Mouse (Mus musculus): ENCODE data around the gene Rerg. TPM values are rescaled to one million over a fixed set of nuclear protein-coding genes. Genes with fewer than 3 reads are reported as not detected.

Rerg gene
- polyA plus RNA-seq, 1 experiment from 2014 or later: 39.4 TPM

DNA sequence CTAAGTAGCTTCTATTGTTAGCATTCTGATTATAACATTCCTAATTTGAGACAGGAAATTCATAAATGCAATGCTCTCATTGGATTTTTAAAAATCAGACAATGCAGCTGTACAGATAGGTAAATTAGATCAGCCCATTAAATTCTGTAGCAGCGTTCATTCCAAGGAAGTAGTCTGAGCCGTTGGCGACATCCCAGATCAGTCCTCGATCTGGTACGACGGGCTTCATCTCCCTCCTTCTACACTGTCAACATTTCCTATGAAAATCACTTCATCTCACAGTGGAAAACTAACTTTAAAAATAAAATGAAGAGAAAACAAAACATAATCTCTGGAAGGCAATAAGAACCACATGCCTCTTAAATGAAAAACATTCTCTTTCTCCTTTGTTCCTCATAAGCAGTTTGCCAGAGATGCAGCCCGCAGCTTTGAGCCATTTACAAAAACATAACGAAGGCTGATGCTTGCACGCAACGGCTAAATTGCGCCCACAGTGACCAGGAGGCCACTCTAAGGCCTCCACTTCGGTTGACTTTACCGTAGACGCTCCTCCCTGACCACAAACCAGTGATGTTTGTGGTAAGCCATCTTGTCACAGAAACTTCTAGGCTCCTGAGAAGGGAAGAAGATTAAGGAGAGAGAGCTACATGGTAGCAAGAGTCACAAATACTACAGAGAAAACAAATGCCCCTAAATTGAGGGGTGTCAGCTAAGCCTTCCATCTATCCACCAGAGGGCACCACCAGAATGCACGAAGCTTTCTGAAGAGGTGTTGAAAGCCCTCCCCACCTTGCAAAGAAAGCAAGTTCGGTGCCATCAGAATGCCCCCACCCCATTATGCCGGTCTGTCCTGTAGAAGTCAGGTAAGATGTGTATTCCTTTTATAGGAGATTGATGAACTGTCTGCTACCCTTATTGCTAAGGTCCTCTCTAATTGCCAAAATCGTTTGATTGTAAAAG lies 71.8 kb downstream of the Rerg start:
- Histone ChIP-seq H3K27me3 (no peaks in the 10 kb centered on the region), H3K27ac (peak overlapping the region; percentile 69), H3K36me3 (no peaks in the 10 kb centered on the region), H3K9me3 (no peaks in the 10 kb centered on the region), H3K4me3 (no peak overlapping the region), H3K9ac (no peak overlapping the region), H3K4me1 (peaks cover 32% of the 10 kb centered on the region), H3K4me2 (no peak overlapping the region)
- WGBS: 33% methylated on average over 18 of the region's 18 CpGs
- ATAC-seq (ENCODE audit: insufficient number of reproducible peaks, low FRiP score, low TSS enrichment, low read depth): no peak

DNA sequence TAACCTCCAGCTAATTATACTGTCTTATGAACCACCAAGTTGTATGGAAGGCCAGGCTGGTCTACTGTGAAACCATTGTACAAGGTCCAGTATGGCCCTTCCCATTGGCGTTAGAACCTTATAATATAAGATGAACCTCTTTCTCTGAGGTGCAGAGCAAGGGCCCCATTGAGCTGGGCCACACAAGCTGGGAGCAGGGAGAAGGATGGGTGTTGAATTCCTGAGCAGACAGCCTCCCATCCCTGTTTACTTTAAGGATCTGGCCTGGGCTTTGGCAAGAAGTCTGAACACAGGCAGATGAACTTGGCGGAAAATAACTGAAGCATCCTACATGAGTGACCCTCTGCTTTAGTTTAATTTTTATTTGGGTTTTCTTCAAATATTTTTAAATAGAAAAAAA lies 75.8 kb downstream of the Rerg start:
- Histone ChIP-seq H3K27ac (no peak overlapping the region), H3K27me3 (no peaks in the 10 kb centered on the region), H3K9ac (no peak overlapping the region), H3K36me3 (no peaks in the 10 kb centered on the region), H3K4me1 (peaks cover 14% of the 10 kb centered on the region), H3K9me3 (no peaks in the 10 kb centered on the region), H3K4me2 (no peak overlapping the region), H3K4me3 (no peak overlapping the region)
- no peak for ATAC-seq (ENCODE audit: insufficient number of reproducible peaks, low FRiP score, low TSS enrichment, low read depth)
- 91% methylated on average over 2 of the region's 2 CpGs for WGBS

DNA sequence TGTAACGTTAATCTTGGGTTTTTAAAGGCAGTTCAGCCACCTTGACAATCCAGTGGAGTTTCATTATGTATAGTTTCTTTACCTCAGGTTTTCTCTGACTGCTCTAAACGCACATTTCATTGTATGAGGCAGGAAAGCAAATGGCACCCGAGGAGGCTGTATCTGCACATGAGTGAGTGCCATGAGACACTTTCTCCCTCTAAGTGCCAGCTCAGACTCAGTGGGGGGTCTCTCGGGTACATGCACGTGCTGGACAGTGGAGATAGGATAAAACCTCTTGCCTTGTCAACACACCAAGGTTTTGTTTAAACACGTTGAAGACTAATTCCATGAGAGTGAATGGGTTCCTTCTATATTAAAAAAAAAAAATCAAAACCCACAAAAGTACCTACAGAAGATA lies 81.8 kb downstream of the Rerg start:
- Histone ChIP-seq H3K4me1 (0 out of 2 replicates have a peak, but pooled peaks cover 8% of the 10 kb centered on the region), H3K9ac (no peak overlapping the region), H3K4me2 (no peak overlapping the region), H3K27me3 (no peaks in the 10 kb centered on the region), H3K9me3 (no peaks in the 10 kb centered on the region), H3K36me3 (no peaks in the 10 kb centered on the region), H3K27ac (peak overlapping the region; percentile 61; the same call in 1 of the 2 replicates), H3K4me3 (no peak overlapping the region)
- ATAC-seq (ENCODE audit: insufficient number of reproducible peaks, low FRiP score, low TSS enrichment, low read depth): no peak
- 54% methylated on average over 6 of the region's 6 CpGs for WGBS

DNA sequence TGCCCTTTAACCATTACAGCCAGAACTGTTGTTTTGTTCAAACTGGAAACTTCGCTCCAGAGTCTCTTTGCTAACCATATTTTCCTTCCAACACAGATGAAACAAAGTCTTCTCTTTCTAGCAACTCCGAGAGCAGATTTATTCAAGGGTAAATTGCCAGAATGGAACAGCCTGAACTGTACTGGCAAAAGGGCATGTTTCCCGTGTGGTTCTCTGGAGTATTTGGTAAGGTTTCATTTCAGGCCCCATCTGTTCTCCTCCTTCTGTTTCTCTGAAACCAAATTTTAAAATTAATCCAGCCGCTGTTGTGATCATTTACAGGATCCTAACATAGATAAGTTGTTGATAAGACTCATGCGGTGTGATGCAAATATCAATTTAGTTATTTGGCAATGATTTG lies 82.3 kb downstream of the Rerg start:
- peak overlapping the region; percentile 61; the same call in 1 of the 2 replicates for H3K27ac ChIP-seq
- no peak overlapping the region for H3K4me2 ChIP-seq
- H3K4me1 ChIP-seq: 0 out of 2 replicates have a peak, but pooled peaks cover 8% of the 10 kb centered on the region
- H3K9me3 ChIP-seq: no peaks in the 10 kb centered on the region
- H3K9ac ChIP-seq: no peak overlapping the region
- H3K27me3 ChIP-seq: no peaks in the 10 kb centered on the region
- ATAC-seq (ENCODE audit: insufficient number of reproducible peaks, low FRiP score, low TSS enrichment, low read depth): no peak
- H3K4me3 ChIP-seq: no peak overlapping the region
- H3K36me3 ChIP-seq: no peaks in the 10 kb centered on the region
- WGBS: 48% methylated on average over 5 of the region's 5 CpGs

DNA sequence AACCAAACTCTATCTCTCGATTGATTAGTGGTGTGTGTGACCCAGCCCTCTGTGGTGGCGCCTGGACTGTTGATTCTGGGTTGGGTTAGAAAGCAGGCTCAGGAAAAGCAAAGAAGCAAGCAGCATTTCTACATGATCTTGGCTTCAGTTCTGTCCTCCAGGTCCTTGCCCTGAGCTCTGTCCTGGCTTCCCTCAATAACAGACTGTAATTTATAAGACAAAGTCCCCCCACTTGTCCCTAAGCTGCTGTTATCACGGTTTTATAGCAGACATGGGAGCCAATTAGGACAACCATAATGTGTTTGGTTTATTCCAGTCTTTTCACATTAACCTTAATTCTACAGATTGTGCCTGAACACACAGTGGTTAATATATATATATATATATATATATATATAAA lies 82.8 kb downstream of the Rerg start:
- Histone ChIP-seq H3K4me3 (no peak overlapping the region), H3K4me2 (no peak overlapping the region), H3K36me3 (no peaks in the 10 kb centered on the region), H3K27me3 (no peaks in the 10 kb centered on the region), H3K9me3 (no peaks in the 10 kb centered on the region), H3K27ac (peak overlapping the region; percentile 27; the same call in 1 of the 2 replicates), H3K4me1 (0 out of 2 replicates have a peak, but pooled peaks cover 8% of the 10 kb centered on the region), H3K9ac (no peak overlapping the region)
- 0 out of 2 replicates have a peak, but pooled peaks have one; percentile 19 for ATAC-seq (ENCODE audit: insufficient number of reproducible peaks, low FRiP score, low TSS enrichment, low read depth)
- 42% methylated on average over 3 of the region's 3 CpGs for WGBS

DNA sequence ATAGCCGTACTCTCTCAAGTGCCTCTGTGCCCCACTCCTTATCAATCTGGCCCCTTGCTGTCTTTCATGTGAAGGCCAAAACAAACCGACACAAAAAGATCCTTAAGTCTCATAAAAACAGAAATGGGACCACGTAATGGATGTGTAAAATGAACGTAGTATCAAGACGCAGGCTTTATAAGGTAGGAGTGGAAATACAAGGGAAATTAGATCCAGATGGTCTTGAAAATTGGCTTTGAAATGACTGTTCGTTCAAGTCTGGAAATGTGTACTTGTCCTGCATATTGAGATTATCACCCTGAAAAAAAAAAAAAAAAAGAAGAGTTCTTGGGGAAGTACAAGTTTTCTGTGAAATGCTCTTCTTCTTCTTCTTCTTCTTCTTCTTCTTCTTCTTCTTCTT lies 90.6 kb downstream of the Rerg start:
- H3K4me1 ChIP-seq: 0 out of 2 replicates have a peak, but pooled peaks cover 2% of the 10 kb centered on the region
- ATAC-seq (ENCODE audit: insufficient number of reproducible peaks, low FRiP score, low TSS enrichment, low read depth): no peak
- no peaks in the 10 kb centered on the region for H3K36me3 ChIP-seq
- WGBS: 26% methylated on average over 6 of the region's 6 CpGs
- H3K27me3 ChIP-seq: no peaks in the 10 kb centered on the region
- no peaks in the 10 kb centered on the region for H3K9me3 ChIP-seq
- H3K4me2 ChIP-seq: no peak overlapping the region
- no peak overlapping the region; the same call in 1 of the 2 replicates for H3K27ac ChIP-seq
- H3K9ac ChIP-seq: no peak overlapping the region
- no peak overlapping the region for H3K4me3 ChIP-seq

DNA sequence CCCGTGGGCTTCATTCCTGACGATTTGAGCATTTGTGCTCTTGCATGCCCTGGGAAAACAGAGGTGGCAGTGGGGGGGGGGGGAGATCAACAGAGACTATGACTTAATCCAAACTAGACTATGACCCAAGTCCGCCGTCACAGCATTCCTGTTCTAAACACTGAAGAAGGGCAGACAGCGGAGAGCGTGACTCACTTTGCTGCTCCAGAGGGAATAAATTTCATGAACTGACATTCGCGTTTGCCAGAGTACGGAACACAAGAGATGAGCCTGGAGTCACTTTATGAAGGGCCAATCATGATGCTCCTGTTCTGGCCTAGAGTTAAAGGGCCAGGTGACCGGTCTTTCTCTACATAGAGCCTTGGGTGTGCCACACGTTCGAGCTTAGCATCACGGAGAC lies 93.6 kb downstream of the Rerg start:
- H3K27me3 ChIP-seq: no peaks in the 10 kb centered on the region
- no peak overlapping the region for H3K27ac ChIP-seq
- H3K4me2 ChIP-seq: no peak overlapping the region
- no peak for ATAC-seq (ENCODE audit: insufficient number of reproducible peaks, low FRiP score, low TSS enrichment, low read depth)
- no peaks in the 10 kb centered on the region for H3K36me3 ChIP-seq
- H3K9me3 ChIP-seq: no peaks in the 10 kb centered on the region
- H3K4me3 ChIP-seq: no peak overlapping the region
- 0 out of 2 replicates have a peak, but pooled peaks cover 2% of the 10 kb centered on the region for H3K4me1 ChIP-seq
- no peak overlapping the region for H3K9ac ChIP-seq
- WGBS: 81% methylated on average over 13 of the region's 13 CpGs

DNA sequence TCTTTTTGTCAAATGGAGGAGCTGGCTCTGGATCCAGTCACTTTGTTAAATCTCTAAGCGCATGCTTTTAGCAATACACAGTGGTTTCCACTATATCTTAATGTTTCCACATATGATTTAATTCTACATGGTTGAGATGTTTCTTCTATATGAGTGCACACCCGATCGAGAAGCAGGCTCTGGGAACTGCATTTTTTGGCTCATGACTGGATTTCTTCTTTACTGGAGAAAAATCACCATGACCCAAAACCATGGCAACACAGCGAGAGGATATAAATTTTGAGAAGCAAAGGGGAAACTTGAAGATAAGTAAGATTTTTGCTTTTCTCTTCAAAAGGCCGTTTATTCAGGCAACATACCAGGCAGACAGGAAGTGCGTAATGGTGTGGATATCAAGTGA lies 94.1 kb downstream of the Rerg start:
- 0 out of 2 replicates have a peak, but pooled peaks cover 2% of the 10 kb centered on the region for H3K4me1 ChIP-seq
- ATAC-seq (ENCODE audit: insufficient number of reproducible peaks, low FRiP score, low TSS enrichment, low read depth): no peak
- H3K27ac ChIP-seq: no peak overlapping the region
- 60% methylated on average over 6 of the region's 6 CpGs for WGBS
- H3K4me3 ChIP-seq: no peak overlapping the region
- no peaks in the 10 kb centered on the region for H3K36me3 ChIP-seq
- H3K9me3 ChIP-seq: no peaks in the 10 kb centered on the region
- no peaks in the 10 kb centered on the region for H3K27me3 ChIP-seq
- no peak overlapping the region for H3K4me2 ChIP-seq
- H3K9ac ChIP-seq: no peak overlapping the region

DNA sequence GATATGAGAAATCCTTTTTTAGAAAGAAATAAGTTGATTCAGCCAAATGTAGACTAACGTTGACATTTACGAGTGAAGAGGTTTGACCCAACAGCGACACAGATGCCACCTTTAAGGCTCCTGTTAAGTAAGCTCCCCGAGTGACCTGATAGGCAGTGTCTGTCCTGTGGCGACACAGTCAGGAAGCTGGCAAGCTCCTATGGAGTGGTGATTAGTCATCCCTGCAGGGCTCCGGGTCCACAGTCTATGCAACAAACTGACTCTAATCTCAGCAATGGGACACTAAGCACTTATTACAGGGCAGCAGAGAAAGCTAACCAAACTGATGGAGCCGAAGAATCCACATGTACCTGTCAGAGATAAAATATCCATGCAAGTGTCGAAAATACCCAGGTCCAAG lies 98.0 kb downstream of the Rerg start:
- H3K27me3 ChIP-seq: no peaks in the 10 kb centered on the region
- ATAC-seq (ENCODE audit: insufficient number of reproducible peaks, low FRiP score, low TSS enrichment, low read depth): no peak
- no peak overlapping the region for H3K4me2 ChIP-seq
- H3K4me3 ChIP-seq: no peak overlapping the region
- no peaks in the 10 kb centered on the region for H3K4me1 ChIP-seq
- WGBS: 64% methylated on average over 8 of the region's 8 CpGs
- no peaks in the 10 kb centered on the region for H3K36me3 ChIP-seq
- no peak overlapping the region for H3K9ac ChIP-seq
- no peak overlapping the region for H3K27ac ChIP-seq
- no peaks in the 10 kb centered on the region for H3K9me3 ChIP-seq

DNA sequence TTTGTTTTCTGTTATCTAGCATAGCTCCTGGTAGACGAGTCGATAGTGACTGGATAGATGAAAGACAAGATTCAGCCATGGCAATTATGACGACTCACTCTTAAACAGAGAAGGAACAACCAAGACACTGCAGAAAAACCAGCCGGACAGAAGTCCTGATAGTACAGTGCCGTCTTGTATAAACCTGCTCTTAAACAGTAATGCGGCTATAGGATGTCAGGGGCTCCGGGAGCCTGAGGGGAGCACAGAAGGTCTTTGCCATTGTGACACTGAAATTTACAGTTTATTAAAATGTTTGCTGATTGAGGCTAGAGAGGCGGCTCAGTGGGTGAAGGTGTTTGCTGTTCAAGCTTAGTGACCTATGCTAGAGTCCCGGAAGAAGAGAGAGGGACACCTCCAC lies 98.8 kb downstream of the Rerg start:
- no peaks in the 10 kb centered on the region for H3K27me3 ChIP-seq
- H3K4me1 ChIP-seq: no peaks in the 10 kb centered on the region
- H3K27ac ChIP-seq: no peak overlapping the region
- H3K9me3 ChIP-seq: no peaks in the 10 kb centered on the region
- WGBS: 81% methylated on average over 9 of the region's 9 CpGs
- no peak for ATAC-seq (ENCODE audit: insufficient number of reproducible peaks, low FRiP score, low TSS enrichment, low read depth)
- H3K4me3 ChIP-seq: no peak overlapping the region
- no peak overlapping the region for H3K9ac ChIP-seq
- no peaks in the 10 kb centered on the region for H3K36me3 ChIP-seq
- no peak overlapping the region for H3K4me2 ChIP-seq

DNA sequence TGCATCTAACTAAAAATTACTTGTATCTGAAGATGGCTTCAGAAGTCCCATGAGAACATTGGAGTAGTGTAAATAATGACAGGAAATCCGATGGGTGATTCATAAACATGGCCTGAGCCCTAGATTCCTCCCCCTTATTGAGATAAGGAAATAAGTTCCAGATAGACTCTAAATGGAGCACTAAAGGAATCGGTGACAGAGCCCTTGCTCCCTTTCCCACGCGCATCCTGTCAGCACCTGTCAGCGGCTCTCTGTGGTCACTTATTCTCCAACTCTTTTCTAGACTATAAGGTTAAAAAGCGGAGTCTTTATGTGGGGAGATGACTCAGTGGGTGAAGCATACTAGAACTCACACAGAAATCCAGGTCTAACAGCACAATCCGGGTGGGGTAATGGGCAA lies 104.8 kb downstream of the Rerg start:
- H3K36me3 ChIP-seq: no peaks in the 10 kb centered on the region
- H3K27ac ChIP-seq: no peak overlapping the region
- no peak overlapping the region for H3K9ac ChIP-seq
- no peaks in the 10 kb centered on the region for H3K27me3 ChIP-seq
- no peaks in the 10 kb centered on the region for H3K4me1 ChIP-seq
- H3K4me3 ChIP-seq: no peak overlapping the region
- WGBS: 83% methylated on average over 7 of the region's 7 CpGs
- no peaks in the 10 kb centered on the region for H3K9me3 ChIP-seq
- no peak for ATAC-seq (ENCODE audit: insufficient number of reproducible peaks, low FRiP score, low TSS enrichment, low read depth)
- H3K4me2 ChIP-seq: no peak overlapping the region

DNA sequence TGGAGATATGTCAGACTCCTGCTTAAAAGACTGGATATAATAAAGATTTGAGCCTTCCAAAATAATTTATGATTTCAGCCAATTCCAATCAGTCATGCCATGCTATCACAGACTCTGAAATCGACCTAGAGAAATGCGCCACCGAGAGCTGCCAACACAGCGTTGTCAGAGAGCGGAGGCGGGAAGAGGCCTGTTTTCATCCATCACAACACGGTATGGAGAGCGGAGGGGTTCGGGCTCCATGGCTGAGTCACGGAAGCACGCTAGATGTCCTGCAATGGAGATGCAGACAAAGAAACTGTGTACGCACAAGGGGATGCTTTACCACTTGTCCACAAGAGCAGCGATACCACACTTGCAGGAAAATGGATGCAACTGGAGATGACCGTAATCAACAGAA lies 105.5 kb downstream of the Rerg start:
- Histone ChIP-seq H3K4me1 (no peaks in the 10 kb centered on the region), H3K9me3 (no peaks in the 10 kb centered on the region), H3K36me3 (no peaks in the 10 kb centered on the region), H3K27ac (no peak overlapping the region), H3K4me3 (no peak overlapping the region), H3K27me3 (no peaks in the 10 kb centered on the region), H3K9ac (no peak overlapping the region), H3K4me2 (no peak overlapping the region)
- ATAC-seq (ENCODE audit: insufficient number of reproducible peaks, low FRiP score, low TSS enrichment, low read depth): no peak
- WGBS: 82% methylated on average over 14 of the region's 14 CpGs

All from limb, embryonic 15.5 days (tissue).